In the genomic region with DNA sequence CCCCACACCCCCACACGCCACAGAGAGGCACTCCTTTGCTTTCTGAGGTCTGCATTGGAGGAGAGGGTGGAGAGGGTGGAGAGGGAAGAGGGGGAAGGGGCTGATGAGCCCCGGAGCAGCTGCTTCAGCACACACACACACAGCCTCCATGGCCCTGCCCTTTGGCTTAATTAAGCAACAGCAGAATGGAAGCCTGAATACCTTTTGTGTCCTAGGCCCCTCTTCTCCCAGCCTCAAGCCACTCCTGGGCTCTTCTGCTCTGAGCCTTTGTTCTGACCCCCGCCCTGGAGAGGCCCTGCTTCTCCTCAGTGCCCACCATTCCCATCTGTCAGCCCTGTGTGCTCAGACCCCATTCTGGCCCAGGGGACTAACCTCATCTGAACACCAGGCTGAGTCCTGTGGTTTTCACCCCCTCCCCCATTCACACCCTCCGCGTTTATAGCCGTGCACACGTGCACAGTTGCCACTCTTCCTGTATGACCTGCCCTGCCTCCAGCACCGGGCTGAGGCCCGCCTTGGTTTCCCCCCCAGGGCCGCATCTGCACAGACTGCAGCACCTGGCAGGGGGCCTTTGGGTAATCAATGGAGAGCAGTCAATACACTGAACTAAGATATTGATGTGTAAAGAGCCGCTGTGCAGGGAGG, we compare ENCODE assay signal across 9 mouse cellular contexts.
DNase-seq lines count a peak whose midpoint lies in the region; ATAC-seq and TF ChIP-seq lines count a peak whose summit lies in the region.
"Had no signal": no experiment of that assay in that cellular context is flagged by ENCODE, and none has a peak within 500 bp of the region (broad histone marks: within the 10 kb centered on the region; RNA-seq: fewer than 3 reads in every experiment).

No protein-coding gene starts in this region.

- TF ChIP-seq EP300 in stomach, postnatal 0 days (optimal IDR thresholded peaks at IDR 0.05): no peak

- no peak overlapping the region for H3K4me2 ChIP-seq in kidney, postnatal 0 days (ENCODE audit: low read length)
- H3K4me2 ChIP-seq in forebrain, embryonic 13.5 days: peak overlapping the region; percentile 40
- no peak overlapping the region for H3K4me2 ChIP-seq in limb, embryonic 15.5 days
- no peak overlapping the region for H3K4me2 ChIP-seq in stomach, postnatal 0 days (replicated peaks; ENCODE audit: low read depth)

- H3K9me3 ChIP-seq in kidney, postnatal 0 days (replicated peaks; ENCODE audit: low read length): no peaks in the 10 kb centered on the region
- H3K9me3 ChIP-seq in forebrain, embryonic 13.5 days (replicated peaks): no peaks in the 10 kb centered on the region
- no peaks in the 10 kb centered on the region for H3K9me3 ChIP-seq in limb, embryonic 15.5 days
- H3K9me3 ChIP-seq in stomach, postnatal 0 days (ENCODE audit: control insufficient read depth, low read length): no peaks in the 10 kb centered on the region

- H3K4me1 ChIP-seq in kidney, postnatal 0 days (replicated peaks; ENCODE audit: insufficient read depth, low read length): no peaks in the 10 kb centered on the region
- peaks cover 94% of the 10 kb centered on the region for H3K4me1 ChIP-seq in forebrain, embryonic 13.5 days
- peaks cover 19% of the 10 kb centered on the region for H3K4me1 ChIP-seq in limb, embryonic 15.5 days
- H3K4me1 ChIP-seq in stomach, postnatal 0 days (replicated peaks; ENCODE audit: control insufficient read depth, insufficient read depth): no peaks in the 10 kb centered on the region

- DNase-seq in kidney, postnatal 0 days (ENCODE audit: low spot score): no peak
- DNase-seq in kidney, adult 9 months: no peak
- DNase-seq in stomach, postnatal 0 days (ENCODE audit: low spot score): no peak
- no peak for DNase-seq in cerebellum, adult 11 months
- no peak for DNase-seq in adrenal gland, postnatal 36 days
- DNase-seq in gastrocnemius, postnatal 10 days: no peak
- DNase-seq: right cerebral cortex, postnatal 14 days had no signal

- TF ChIP-seq CTCF in kidney, postnatal 0 days (IDR thresholded peaks at IDR 0.05; ENCODE audit: low read depth): no peak
- TF ChIP-seq CTCF in stomach, postnatal 0 days (IDR thresholded peaks at IDR 0.05; ENCODE audit: low read depth): no peak

- H3K9ac ChIP-seq in kidney, postnatal 0 days (ENCODE audit: low read depth, low read length): no peak overlapping the region
- H3K9ac ChIP-seq in forebrain, embryonic 13.5 days: peak overlapping the region; percentile 52
- no peak overlapping the region for H3K9ac ChIP-seq in limb, embryonic 15.5 days
- no peak overlapping the region for H3K9ac ChIP-seq in stomach, postnatal 0 days (ENCODE audit: low read length)

- no peaks in the 10 kb centered on the region for H3K27me3 ChIP-seq in kidney, postnatal 0 days (ENCODE audit: insufficient read depth, low read length)
- peaks cover 52% of the 10 kb centered on the region for H3K27me3 ChIP-seq in forebrain, embryonic 13.5 days
- no peaks in the 10 kb centered on the region for H3K27me3 ChIP-seq in limb, embryonic 15.5 days
- no peaks in the 10 kb centered on the region for H3K27me3 ChIP-seq in stomach, postnatal 0 days (ENCODE audit: control insufficient read depth, insufficient read depth, low read length)

- 21% methylated on average over 11 of the region's 11 CpGs for WGBS in kidney, postnatal 0 days
- 4% methylated on average over 11 of the region's 11 CpGs for WGBS in forebrain, embryonic 13.5 days
- WGBS in limb, embryonic 15.5 days: 18% methylated on average over 11 of the region's 11 CpGs
- 53% methylated on average over 11 of the region's 11 CpGs for WGBS in stomach, postnatal 0 days

- no peaks in the 10 kb centered on the region for H3K36me3 ChIP-seq in kidney, postnatal 0 days (ENCODE audit: insufficient read depth, low read length)
- H3K36me3 ChIP-seq in forebrain, embryonic 13.5 days (ENCODE audit: poor library complexity, severe bottlenecking): peaks cover 8% of the 10 kb centered on the region; the same call in 1 of the 2 replicates
- H3K36me3 ChIP-seq in limb, embryonic 15.5 days: no peaks in the 10 kb centered on the region
- H3K36me3 ChIP-seq in stomach, postnatal 0 days (ENCODE audit: control insufficient read depth, insufficient read depth, low read length): no peaks in the 10 kb centered on the region

- ATAC-seq in kidney, postnatal 0 days (replicated peaks; ENCODE audit: low FRiP score, low read depth): 0 out of 2 replicates have a peak, but pooled peaks have one; percentile 35
- ATAC-seq in forebrain, embryonic 13.5 days: peak; percentile 80
- peak; percentile 52; the same call in 1 of the 2 replicates for ATAC-seq in limb, embryonic 15.5 days (ENCODE audit: insufficient number of reproducible peaks, low FRiP score, low TSS enrichment, low read depth)
- 0 out of 2 replicates have a peak, but pooled peaks have one; percentile 21 for ATAC-seq in stomach, postnatal 0 days (ENCODE audit: low FRiP score, low TSS enrichment)

- H3K4me3 ChIP-seq in kidney, postnatal 0 days (replicated peaks; ENCODE audit: low read depth, low read length): no peak overlapping the region
- H3K4me3 ChIP-seq in forebrain, embryonic 13.5 days: peak overlapping the region; percentile 4; the same call in 1 of the 2 replicates
- no peak overlapping the region for H3K4me3 ChIP-seq in limb, embryonic 15.5 days
- H3K4me3 ChIP-seq in stomach, postnatal 0 days (ENCODE audit: low read depth, low read length): no peak overlapping the region

- H3K27ac ChIP-seq in kidney, postnatal 0 days: no peak overlapping the region
- peak overlapping the region; percentile 93 for H3K27ac ChIP-seq in forebrain, embryonic 13.5 days
- no peak overlapping the region for H3K27ac ChIP-seq in limb, embryonic 15.5 days
- H3K27ac ChIP-seq in stomach, postnatal 0 days (replicated peaks): no peak overlapping the region

Comparison
In these comparisons a context has a peak if more than half of its experiments do, and no peak if none do; other contexts are left out.
1. ATAC-seq: peak in every context shown above with its lines; median percentile 80 in forebrain, embryonic 13.5 days; 52 in limb, embryonic 15.5 days; 35 in kidney, postnatal 0 days; 21 in stomach, postnatal 0 days.